Mouse (Mus musculus) urinary bladder, adult 18-20 months (tissue): ENCODE measurements around the gene Dhps.
"Not testable (repeated sequence)": the region's sequence is repeated elsewhere in the genome, so short reads cannot be mapped to it uniquely, and the experiment has no call there.

ENCODE experiments used
- DNase-seq, 2 experiments: peaks; one replicate each; pipeline ENCODE4 v3.0.0; 2022; ENCODE audit warnings: low spot score in 2 of 2, mixed read lengths in 2 of 2

The Dhps gene

DNA sequence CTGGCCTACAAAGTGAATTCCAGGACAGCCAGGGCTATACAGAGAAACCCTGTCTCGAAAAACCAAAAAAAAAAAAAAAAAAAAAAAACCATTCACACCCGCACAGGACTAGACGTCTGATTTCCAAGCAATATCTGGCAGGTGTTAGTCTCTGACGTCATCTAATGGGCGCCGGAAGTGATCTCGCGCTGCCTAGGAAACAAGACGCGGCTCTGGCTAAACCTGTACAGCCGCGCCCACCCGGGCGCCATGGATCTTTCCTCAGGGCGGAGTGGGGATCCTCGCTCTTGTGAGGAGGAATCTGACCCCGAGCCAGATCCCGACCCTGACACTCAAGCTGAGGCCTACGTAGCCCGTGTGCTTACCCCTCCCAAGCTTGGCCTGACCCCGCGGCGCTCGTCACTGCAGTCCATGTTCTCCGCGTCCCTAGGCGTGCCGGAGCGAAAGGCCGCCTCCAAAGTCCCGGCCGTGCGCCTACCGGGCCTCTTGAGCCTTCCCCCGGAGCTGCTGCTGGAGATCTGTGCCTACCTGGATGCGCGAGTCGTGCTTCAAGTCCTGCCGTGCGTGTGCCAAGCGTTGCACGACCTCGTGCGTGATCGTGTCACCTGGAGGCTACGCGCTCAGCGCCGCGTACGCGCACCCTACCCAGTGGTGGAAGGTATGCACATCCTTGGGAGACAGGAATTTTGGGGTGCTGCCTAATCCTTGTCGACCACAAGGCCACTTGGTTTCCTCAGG is 11.5 kb upstream of the Dhps start, which contains the start of gene Fbxw9:
Gene Fbxw9 (plus strand): TSS at position 177 of the 738 bp plus-strand sequence.
- DNase-seq: peak; percentile 83 to 84

DNA sequence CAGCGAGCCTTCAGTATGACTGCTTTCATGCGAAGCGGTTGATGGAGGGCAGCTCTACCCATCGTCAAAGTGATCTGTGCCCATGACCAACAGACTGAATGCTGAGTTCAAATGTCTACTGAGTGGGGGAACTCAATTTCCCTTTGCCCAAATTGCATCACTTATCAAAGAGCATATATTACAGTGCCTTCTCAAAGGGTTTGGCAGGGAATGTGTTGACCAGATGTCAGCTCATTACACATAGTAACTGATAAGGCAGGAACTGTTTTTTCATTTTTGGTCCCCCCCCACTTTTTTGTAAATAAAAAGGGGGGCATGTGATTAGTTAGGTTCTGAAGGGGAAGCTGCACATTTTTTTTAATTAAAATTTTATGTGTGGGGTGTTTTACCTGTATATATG is 9.0 kb upstream of the Dhps start:
- no peak for DNase-seq

DNA sequence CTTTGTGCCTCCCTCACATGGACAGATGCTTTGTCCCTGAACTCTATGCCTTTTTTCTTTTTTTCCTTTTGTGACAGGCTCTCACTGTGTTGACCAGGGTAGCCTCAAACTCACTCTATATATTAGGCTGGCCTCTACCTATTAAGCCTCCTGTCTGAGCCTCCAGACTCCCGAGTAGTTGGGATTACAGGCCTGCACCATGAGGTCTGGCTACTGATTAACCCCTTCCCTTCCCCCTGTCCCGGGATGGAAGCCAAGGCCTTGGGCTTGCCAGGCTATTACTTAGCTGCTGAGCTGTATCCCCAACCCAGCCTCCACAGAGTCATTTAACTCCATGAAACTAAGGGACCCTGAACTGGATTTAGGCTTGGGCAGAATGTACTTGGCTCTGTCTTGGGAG is 6.3 kb upstream of the Dhps start:
- DNase-seq: no peak

DNA sequence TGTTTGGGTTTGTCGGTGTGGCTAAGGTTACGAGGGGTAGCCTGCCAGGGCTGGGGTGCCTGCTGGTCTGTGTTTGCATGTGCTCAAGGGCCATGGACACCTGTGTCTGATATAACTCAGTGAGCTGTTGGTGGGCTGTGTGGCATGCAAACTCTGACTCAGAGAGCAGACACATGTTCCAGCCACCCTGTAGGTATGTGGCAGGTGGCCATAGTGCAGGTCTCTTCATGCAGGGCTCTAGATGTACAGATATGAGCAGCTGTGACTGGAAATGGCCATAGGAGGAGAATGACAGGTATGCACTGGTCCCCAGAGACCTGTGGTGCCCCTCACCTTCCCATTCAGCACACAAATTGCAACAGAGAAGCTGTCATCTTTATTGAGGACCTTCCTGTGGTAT is 4.4 kb upstream of the Dhps start:
- DNase-seq: peak; percentile 45 to 60

DNA sequence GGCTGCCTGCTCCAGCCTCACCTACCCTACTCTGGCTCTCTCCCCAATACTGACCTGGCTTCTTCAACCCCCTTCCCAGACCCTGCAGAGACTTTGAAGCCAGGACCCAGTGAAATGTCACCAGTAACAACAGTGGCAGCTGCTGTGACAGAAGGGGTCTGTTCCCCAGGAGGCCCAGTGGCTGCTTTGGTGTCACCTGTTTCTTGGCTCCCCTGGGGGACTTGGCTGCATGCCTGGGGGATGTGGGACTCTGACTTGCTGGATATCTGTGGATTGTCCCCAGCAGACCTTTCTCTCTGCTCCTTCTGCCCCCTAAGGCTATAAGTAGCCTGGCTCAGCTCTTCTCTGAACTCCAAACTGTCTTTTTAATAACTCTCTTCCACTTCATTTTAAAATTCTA is 3.6 kb upstream of the Dhps start, which contains the start of gene Gm5741:
Gene Gm5741 (minus strand): TSS at position 1 of the 400 bp plus-strand sequence.
- DNase-seq: no peak

DNA sequence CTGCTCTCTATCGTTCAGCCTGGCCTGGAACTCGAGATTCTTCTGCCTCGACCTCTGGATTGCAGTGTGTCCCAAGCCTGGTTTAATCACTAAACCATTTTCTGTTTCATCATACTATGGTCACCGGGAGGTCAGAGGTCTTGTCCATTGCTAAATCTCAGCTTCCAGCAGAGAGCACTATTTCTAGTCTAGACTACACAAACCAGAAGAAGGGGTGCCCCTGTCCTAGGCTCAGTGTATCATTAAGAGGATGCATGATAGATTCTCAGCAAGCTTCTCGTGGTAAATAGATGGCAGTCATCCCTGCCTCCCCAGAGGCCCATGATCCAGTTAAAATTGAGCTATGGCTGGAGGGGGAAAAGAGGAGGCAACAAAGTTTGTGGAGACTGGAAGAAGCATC is 516 bp upstream of the Dhps start:
- no peak for DNase-seq

DNA sequence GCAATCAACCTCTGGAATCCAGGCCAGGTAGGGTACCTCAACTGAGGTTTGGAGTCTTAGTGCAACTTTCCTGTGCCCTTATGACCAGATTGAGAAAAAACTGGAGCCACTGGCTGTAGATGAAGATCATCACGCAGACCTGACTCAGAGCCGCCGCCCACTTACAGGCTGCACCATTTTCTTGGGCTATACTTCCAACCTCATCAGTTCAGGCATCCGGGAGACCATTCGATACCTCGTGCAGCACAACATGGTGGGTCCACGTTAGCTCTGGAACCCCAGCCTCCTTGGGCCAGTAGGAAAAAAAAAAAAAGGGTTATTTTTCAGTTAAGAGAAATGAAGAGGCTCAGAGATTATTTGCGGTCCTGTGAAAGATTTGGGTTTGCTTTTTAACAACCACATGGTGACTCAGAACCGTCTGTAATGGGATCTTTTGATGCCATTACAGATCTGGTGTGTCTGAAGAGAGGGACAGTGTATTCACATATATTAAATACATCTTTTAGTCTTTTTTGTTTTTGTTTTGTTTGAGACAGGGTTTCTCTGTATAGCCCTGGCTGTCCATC is 890 bp downstream of the Dhps start:
- DNase-seq: no peak

DNA sequence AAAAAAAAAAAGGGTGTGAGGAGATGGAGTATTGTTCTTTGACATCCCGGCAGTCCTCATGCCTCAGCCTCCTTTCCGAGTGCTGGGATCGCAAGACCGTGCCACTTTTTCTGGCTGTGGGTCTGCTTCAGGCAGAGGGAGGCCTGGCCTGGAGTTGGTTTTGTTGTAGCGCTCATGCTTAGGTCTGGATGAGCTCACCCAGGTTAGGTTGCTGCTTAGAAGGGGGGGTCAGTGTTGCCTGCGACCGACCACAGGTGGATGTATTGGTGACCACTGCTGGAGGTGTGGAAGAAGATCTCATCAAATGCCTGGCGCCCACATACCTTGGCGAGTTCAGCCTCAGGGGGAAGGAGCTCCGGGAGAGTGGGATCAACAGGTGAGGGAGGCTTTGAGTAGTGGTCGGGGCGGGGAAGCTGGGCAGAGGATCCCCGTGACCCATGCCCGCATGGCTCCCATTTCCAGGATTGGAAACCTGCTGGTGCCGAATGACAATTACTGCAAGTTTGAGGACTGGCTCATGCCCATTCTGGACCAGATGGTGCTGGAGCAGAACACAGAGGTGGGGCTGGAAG is 1.6 kb downstream of the Dhps start:
- no peak for DNase-seq

DNA sequence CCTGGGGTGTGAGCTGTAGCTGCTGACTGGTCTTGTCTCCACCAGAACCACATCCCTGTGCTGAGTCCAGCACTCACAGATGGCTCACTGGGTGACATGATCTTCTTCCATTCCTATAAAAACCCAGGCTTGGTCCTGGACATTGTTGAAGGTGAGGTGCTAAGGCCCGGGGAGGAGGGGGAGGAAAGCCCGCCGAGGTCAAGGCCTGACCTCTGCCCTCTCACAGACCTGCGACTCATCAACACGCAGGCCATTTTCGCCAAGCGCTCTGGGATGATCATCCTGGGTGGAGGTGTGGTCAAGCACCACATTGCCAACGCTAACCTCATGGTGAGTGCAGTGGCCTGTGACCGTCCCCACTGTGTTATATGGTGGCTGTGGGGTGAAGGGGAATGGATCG is 2.6 kb downstream of the Dhps start:
- DNase-seq: no peak

DNA sequence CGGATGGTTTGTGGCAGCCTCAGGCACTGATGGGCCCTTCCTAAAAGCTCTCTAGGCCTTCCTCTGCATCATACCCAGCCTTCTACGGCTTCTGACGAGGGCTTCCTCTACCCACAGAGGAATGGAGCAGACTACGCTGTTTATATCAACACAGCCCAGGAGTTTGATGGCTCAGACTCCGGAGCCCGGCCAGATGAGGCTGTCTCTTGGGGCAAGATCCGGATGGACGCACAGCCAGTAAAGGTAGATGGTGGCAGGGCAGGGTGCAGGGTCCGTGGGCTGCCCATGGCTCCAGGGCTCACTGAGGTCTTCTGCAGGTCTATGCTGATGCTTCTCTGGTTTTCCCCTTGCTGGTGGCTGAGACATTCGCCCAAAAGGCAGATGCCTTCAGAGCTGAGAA is 3.1 kb downstream of the Dhps start:
- DNase-seq: no peak

DNA sequence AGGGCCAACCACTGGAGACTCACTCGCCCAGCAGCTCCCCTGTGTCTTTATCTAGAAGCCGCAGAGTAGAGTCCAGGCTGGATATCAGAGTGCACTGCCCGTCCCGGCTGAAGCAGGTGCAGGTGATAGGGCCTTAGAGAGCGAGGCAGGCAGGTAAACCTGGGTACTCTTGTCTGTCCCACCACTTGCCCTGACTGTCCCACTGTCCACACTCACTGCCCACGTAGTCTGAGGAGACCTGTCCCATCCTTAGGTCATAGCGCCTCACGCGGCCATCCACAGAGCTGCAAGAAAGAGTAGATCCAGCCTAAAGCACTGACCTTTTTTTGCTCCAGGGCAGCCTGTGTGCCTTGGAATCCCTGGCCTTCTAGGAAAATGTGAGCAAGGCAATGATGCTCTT is 4.4 kb downstream of the Dhps start:
- DNase-seq: peak in 1 of 2 experiments; percentile 44

DNA sequence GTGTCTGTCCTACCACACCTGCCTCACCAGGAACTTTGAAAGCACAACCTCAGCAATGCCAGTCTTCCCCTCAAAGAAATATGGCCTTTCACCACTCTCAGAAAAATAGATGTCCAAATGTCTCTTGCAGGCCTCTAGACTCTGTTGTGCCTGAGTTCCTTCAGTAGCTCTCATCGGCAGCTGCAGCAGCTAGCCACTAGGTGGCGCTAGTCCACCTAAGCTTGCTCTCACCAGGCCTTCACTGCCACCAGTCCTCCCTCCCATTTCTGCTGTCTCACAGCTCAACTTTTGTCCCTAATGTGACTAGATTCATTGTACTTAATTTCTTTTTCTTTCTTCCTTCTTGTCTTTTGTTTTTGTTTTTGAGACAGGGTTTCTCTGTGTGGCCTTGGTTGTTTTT is 5.4 kb downstream of the Dhps start:
- peak; percentile 49 to 59 for DNase-seq

DNA sequence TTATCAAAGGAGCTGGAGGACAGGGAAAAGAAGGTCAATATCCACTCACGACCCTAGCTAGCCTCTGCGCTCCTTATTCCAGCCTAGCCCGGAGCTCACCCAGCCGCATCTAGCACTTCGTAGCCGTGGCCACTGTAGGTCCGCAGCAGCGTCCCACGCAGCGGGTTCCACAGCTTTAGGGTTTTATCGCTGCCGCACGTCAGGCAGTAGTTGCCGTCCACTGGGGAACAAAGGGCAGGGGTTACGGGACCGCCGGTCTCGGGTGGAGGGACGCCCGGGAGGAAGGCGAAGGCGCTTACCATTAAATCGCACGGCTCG is 8.6 kb downstream of the Dhps start:
- no peak for DNase-seq

DNA sequence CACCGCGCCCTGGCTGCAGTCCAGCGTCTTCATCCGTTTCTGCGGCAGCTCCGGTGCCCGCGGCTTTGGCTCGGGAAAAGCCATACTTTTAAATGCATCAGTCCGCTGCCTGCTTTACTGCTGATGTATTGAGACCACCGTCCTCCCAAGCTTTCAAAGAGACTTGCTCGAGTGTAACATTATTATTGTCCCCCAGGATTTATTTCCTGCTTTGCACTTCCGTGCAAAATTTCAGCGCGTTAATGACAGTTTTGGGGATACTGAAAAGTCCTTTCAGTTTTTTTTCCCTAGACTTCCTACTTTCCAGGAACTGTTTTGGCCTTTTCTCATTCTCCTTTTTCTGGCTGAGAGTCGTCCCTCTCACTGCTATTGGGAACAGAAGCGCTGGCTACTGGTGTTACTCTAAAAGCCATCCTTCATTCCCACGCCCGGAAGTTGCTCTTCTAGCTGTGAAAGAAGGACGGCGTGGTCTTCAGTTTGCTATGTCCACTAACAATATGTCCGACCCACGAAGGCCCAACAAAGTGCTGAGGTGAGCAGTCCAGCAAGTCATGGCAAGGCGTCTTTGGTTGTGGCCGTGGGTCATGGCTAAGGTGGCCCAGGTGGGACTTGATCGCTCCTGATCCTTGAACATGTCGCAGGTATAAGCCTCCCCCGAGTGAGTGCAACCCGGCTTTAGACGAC is 9.1 kb downstream of the Dhps start, which contains the start of gene Wdr83os:
Gene Wdr83os (plus strand): TSS at position 209 of the 684 bp plus-strand sequence.
- peak; percentile 36 to 56 for DNase-seq

DNA sequence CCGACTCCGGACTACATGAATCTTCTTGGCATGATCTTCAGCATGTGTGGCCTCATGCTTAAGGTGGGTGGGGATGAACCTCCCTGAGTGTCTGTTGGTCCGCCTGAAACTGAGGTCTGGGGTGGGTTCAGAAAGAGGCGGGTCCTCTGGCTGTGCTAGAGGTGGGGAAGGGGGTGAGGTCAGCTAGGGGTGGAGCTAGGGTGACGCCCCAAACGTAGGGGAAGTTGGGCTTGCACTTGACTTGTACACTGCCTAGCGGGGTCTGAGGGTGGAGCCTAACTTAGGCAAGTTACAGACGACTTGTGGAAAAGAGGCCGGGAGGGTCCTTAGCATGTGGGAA is 9.6 kb downstream of the Dhps start, which contains the start of gene Wdr83:
Gene Wdr83 (minus strand): TSS at position 91 of the 340 bp plus-strand sequence.
- DNase-seq: peak in 1 of 2 experiments; percentile 29

DNA sequence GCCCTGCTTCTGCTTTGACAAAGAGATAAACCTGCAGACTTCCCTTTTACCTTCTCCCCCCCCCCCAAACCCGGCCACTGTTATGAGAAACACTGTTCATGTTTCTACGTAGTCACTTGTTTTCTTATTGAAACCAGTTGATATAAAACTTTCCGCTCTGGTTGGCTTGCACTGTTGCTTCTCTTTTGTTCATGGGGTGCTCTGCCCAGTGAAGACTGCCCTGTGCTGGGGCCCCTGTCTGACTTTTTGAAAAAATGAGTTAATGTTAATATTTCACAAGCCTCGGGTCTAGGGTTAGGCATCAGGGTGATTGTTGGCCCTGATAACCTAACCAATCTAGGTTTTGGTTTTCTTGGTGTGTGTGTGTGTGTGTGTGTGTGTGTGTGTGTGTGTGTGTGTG is 10.6 kb downstream of the Dhps start:
- not testable (repeated sequence) for DNase-seq

DNA sequence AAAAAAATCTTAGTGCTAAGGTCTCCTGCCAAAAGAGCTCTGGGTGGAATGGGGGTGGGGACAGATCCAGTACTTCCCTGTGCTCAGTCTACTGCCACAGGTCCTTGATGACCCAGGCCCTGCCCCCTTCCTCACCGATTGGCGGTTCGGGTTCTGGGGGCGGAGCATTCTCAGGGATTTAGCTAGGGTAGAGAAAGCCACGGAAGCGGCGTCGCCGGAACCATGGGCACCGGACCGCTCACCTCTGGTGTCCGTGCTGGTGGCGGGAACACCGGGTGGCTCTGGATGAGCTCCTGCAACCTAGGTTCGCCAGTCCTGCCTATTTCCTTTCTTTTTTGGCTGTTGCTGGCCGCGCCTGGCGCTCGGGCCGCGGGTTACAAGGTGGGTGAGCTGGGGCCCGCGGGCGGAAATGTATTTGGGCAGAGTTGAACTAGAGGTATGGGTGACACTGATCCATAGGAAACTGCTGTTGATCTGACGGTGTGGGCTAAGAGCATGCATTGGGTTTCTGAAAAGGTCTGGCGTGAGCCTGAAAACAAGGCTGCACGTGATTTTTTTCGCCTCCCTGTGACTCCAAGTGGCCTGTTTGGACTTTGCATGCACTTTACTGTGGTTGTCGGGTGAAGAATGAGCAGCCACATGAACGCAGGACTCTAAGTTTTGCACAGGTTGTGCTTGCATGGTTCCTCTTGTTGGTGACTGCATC is 11.7 kb downstream of the Dhps start, which contains the start of gene Man2b1:
Gene Man2b1 (plus strand): TSS at position 163 of the 706 bp plus-strand sequence.
- peak; percentile 82 to 89 for DNase-seq

DNA sequence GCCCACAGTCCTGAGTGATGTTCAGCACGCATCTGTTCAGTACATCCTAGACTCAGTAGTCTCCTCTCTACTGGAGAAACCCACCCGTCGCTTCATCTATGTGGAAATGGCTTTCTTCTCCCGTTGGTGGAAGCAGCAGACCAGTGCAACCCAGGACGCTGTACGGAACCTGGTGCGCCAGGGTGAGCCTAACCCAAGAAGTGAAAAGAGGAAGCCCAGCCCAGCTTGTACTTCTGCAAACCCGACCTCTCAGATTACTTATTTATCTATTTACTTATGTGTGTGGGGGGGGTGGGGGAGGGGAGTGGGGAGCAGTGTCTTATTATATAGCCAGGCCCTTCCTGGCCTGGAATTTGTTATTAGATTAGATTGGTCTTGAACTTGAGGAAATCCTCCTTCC is 13.1 kb downstream of the Dhps start:
- no peak for DNase-seq

DNA sequence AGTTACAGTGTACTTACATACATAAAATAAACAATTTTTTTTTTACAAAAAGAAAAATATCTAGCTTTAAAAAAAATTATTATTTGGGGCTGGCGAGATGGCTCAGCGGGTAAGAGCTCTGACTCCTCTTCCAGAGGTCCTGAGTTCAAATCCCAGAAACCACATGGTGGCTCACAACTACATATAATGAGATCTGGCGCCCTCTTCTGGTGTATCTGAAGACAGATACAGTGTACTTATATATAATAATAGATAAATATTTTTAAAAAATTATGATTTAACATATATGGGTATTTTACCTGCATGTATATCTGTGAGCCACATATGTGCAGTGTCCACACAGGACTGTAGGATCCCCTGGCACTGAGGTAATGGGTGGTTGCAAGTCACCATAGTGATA is 14.7 kb downstream of the Dhps start:
- DNase-seq: no peak

DNA sequence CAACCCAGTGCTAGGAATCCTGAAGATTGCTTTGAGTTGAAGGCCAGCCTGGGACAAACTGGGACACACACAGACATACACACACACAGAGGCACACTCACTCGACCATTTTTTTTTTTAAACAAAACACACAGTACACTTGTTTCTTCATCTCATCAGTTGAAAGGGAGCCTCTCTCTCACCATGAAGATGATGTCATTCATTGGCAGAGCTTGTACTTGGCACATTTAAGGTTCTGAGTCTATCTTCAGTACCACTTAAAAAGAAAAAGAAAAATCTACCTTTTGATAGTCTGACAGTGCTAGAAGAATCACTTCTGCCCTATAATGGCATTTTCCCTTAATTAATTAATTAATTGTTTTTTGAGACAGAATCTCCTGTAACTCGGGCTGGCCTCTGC is 17.2 kb downstream of the Dhps start:
- no peak for DNase-seq

DNA sequence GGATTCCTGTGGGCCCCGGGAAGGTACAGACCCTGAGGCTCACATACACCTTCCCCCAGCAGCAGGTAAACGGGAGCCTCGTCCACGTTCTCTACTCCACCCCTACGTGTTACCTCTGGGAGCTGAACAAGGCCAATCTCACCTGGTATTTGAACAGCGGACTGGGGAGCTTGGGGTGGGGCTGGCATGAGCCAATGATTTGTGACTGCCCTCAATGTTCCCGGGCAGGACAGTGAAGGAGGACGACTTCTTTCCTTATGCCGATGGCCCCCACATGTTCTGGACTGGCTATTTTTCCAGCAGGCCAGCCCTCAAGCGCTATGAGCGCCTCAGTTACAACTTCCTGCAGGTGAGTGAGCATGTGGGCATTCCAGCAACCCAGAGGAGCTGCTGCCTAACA is 19.3 kb downstream of the Dhps start:
- no peak for DNase-seq

DNA sequence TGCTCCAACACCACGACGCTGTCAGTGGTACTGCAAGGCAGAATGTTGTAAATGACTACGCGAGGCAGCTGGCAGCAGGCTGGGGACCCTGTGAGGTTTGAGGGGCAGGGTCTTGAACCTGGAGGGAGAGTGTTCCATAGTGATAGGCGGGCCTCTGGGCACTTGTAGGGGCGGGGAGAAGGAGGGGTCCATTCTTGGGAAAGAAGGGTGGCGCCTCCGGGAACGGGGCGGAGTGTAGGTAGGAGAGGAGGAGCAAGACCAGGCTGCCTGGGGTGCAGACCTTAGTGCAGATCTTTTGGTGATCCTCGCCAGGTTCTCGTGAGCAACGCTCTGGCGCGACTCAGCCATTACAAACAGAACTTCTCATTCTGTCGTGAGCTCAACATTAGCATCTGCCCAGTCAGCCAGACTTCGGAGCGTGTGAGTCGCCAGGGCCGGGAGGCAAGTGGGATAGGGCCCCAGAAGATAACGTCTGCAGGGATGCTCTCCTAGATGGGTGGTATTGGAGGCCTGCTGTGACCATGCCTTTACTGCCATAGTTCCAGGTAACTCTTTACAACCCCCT is 20.1 kb downstream of the Dhps start:
- no peak for DNase-seq
